Mouse (Mus musculus) midbrain, embryonic 11.5 days (tissue): ENCODE measurements around the gene Gm4969. TPM values are rescaled to one million over a fixed set of nuclear protein-coding genes. Genes with fewer than 3 reads are reported as not detected.

Experiments used
- ATAC-seq: fragments of 200-750 bp; cut with Nextera tagmentation; 2 replicates; pipeline ENCODE4 v1.8.0; 2017; ENCODE audit warnings: moderate TSS enrichment, moderate library complexity; ENCODE audit not compliant: low FRiP score
- DNase-seq: peaks from one replicate; pipeline ENCODE4 v3.0.0; 2015; ENCODE audit warnings: low spot score; ENCODE audit errors: missing footprints
- H3K27ac ChIP-seq: fragments of 300-500 bp; sonication (generic); 2 replicates; pipeline ENCODE4 v1.5.1; 2014; ENCODE audit warnings: low read depth, low read length
- H3K27me3 ChIP-seq: fragments of 300-500 bp; sonication (generic); 2 replicates; pipeline ENCODE4 v1.6.1; 2014; ENCODE audit warnings: mild to moderate bottlenecking, low read length, moderate library complexity, mixed read lengths; ENCODE audit not compliant: control insufficient read depth, insufficient read depth
- H3K36me3 ChIP-seq: fragments of 300-500 bp; sonication (generic); 2 replicates; pipeline ENCODE4 v1.6.1; 2014; ENCODE audit warnings: mild to moderate bottlenecking, low read length, moderate library complexity, mixed read lengths; ENCODE audit not compliant: control insufficient read depth, insufficient read depth
- H3K4me1 ChIP-seq: fragments of 300-500 bp; sonication (generic); 2 replicates; pipeline ENCODE4 v1.6.1; 2014; ENCODE audit warnings: low read length; ENCODE audit not compliant: control insufficient read depth, insufficient read depth
- H3K4me2 ChIP-seq: fragments of 300-500 bp; sonication (generic); 2 replicates; pipeline ENCODE4 v1.6.1; 2014; ENCODE audit warnings: mild to moderate bottlenecking, moderate library complexity
- H3K4me3 ChIP-seq: fragments of 300-500 bp; sonication (generic); 2 replicates; pipeline ENCODE4 v1.5.1; 2014; ENCODE audit warnings: low read depth, low read length
- H3K9ac ChIP-seq: fragments of 300-500 bp; sonication (generic); 2 replicates; pipeline ENCODE4 v1.6.1; 2014; ENCODE audit warnings: low read length
- H3K9me3 ChIP-seq: fragments of 300-500 bp; sonication (generic); 2 replicates; pipeline ENCODE4 v1.6.1; 2016; ENCODE audit warnings: low read length; ENCODE audit not compliant: control insufficient read depth
- WGBS: fragments of 180-500 bp; shearing (Covaris S2); extraction: QIAGEN DNeasy Blood & Tissue Kit; methylation state at CpG from one replicate; pipeline ENCODE4 v1.1.7; 2014; 5-methylcytosine and 5-hydroxymethylcytosine counted together
- polyA plus RNA-seq: library from polyadenylated mRNA; unstranded; fragments of >200 nt; fragmentation: Nextera tagmentation; extraction: Ambion mirVana; gene quantifications from 2 replicates; pipeline ENCODE4 v1.2.1, GENCODE M21; 2014

Gene Gm4969
- polyA plus RNA-seq, 1 experiment from 2014 or later, result 0.46 TPM

DNA sequence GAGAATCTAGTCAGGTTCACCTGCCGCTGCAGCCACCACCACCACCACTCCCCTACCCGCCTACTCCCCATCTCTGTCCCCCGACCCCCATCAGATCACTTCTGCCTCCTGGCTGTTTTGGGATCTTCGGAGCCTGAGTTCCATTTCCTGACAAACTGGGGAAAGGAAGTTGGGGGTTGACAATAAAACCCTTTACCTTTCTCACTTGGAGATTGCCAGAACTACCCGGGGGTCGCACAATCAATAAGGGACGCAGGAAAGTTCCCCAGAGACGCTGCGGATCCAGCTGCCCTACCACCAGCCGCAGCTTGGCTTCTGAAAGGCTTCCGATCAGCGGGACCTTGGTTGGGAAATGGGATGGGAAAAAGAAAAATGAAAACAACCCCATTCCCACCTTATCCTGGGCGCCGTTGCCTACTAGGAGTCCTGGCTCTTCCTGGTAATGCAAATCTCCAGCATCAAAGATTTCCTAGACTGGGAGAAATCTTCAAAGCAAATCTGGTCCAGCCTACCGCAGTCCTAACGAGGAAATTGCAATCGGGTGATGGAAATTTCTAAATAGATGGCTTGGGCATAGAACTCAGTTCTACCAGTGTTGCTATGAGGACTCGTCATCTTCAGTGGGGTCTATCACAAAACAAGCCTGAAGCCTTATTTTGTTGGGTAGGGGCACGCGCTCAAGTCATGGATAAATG, 30.2 kb upstream of the Gm4969 start:
- H3K9ac ChIP-seq, result peak overlapping the region; percentile 58
- no peak for ATAC-seq
- 17% methylated on average over 20 of the region's 20 CpGs for WGBS
- H3K36me3 ChIP-seq, result 0 out of 2 replicates have a peak, but pooled peaks cover 3% of the 10 kb centered on the region
- H3K27me3 ChIP-seq, result no peaks in the 10 kb centered on the region
- DNase-seq, result peak; percentile 92
- H3K4me1 ChIP-seq, result peaks cover 13% of the 10 kb centered on the region
- H3K4me3 ChIP-seq, result peak overlapping the region; percentile 69
- H3K4me2 ChIP-seq, result peak overlapping the region; percentile 92
- 0 out of 2 replicates have a peak overlapping the region, but pooled peaks have one; percentile 25 for H3K27ac ChIP-seq
- H3K9me3 ChIP-seq, result no peaks in the 10 kb centered on the region

DNA sequence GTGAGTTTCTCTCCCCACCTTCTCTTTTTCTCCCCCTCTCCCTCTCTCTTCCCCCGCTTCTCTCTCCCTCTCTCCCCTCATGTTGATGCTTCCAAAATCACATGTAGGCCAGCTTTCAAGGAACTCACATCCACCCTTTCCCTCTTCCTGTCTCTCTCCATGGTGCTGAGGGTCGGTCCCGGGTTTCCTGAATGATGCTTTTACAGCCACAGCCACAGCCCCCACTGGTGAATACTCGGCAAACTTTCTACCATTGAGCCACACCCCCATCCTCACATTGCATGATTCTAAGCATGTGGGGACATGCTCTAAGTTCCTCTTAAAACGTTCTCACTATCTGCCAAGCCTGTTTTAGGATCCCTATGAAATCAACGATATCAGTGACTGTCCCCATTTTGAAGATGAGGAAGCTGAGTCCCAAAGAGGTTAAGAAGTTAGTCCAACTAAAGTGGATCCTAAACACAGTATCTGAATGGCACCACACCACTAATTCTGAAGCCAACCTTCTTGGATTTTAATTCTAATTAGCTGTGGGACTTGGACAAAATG, 29.4 kb upstream of the Gm4969 start:
- ATAC-seq, result no peak
- no peak overlapping the region; the same call in 1 of the 2 replicates for H3K4me2 ChIP-seq
- no peak overlapping the region; the same call in 1 of the 2 replicates for H3K9ac ChIP-seq
- H3K36me3 ChIP-seq, result no peaks in the 10 kb centered on the region
- WGBS, result 54% methylated on average over 6 of the region's 6 CpGs
- H3K4me1 ChIP-seq, result peaks cover 13% of the 10 kb centered on the region
- H3K9me3 ChIP-seq, result no peaks in the 10 kb centered on the region
- H3K27me3 ChIP-seq, result no peaks in the 10 kb centered on the region
- no peak overlapping the region for H3K27ac ChIP-seq
- H3K4me3 ChIP-seq, result no peak overlapping the region
- DNase-seq, result no peak

DNA sequence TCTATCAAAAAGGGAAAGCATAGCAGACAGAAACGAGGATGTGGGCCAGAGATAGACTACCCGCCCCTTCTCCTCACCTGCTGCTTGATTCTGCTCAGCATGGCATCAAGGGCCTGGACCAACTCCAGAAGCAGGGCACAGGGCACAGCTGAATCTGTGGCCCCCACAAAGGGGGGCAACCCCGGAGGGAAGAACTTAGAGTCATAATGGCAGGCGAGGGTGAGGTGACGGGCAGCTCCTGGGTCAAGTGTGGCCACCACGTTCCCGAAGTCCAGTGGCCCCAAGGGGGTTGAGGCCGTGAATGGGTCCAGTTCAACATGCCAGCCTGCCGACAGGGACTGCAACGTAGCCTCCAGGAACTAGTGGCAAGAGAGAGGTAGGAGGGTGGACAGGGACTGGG, 28.6 kb upstream of the Gm4969 start:
- no peak overlapping the region for H3K27ac ChIP-seq
- no peak overlapping the region for H3K4me2 ChIP-seq
- H3K27me3 ChIP-seq, result no peaks in the 10 kb centered on the region
- no peaks in the 10 kb centered on the region for H3K36me3 ChIP-seq
- H3K4me1 ChIP-seq, result peaks cover 13% of the 10 kb centered on the region
- no peak for DNase-seq
- WGBS, result 92% methylated on average over 10 of the region's 10 CpGs
- ATAC-seq, result no peak
- H3K4me3 ChIP-seq, result no peak overlapping the region
- H3K9me3 ChIP-seq, result no peaks in the 10 kb centered on the region
- no peak overlapping the region for H3K9ac ChIP-seq

- ATAC-seq (no peak), DNase-seq (no peak)
- no peaks in the 10 kb centered on the region for H3K4me1 ChIP-seq
- no peaks in the 10 kb centered on the region for H3K27me3 ChIP-seq
- H3K27ac ChIP-seq, result no peak overlapping the region
- H3K9ac ChIP-seq, result no peak overlapping the region
- peaks cover 17% of the 10 kb centered on the region for H3K36me3 ChIP-seq
- H3K9me3 ChIP-seq, result no peaks in the 10 kb centered on the region
- WGBS, result 49% methylated on average over 5 of the region's 5 CpGs
- H3K4me3 ChIP-seq, result no peak overlapping the region
- H3K4me2 ChIP-seq, result no peak overlapping the region
Measured at GRCm38 (mm10) chr7:19137380-19137779, 19.2 kb upstream of the Gm4969 start.

DNA sequence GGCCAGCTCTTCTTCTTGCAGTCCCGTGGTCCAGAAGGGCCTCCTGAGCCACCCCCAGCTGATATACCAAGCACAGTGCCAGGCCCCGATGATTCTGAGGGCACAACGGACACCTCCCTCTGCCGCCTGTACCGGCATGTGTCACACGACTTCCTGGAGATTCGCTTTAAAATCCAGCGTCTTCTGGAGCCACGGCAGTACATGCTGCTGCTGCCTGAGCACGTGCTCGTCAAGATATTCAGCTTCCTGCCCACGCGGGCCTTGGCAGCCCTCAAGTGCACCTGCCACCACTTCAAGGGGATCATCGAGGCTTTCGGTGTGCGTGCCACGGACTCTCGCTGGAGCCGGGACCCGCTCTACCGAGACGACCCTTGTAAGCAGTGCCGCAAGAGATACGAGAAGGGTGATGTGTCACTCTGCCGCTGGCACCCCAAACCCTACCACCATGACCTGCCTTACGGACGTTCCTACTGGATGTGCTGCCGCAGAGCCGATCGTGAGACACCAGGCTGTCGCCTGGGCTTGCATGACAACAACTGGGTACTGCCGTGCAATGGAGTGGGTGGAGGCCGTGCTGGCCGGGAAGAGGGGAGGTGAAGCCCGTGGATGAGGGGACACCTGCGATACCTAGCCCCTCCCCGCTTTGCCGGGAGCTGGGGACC, 18.6 kb upstream of the Gm4969 start:
- Histone ChIP-seq H3K27me3 (no peaks in the 10 kb centered on the region), H3K4me2 (no peak overlapping the region), H3K27ac (no peak overlapping the region), H3K4me1 (no peaks in the 10 kb centered on the region), H3K4me3 (no peak overlapping the region), H3K9me3 (no peaks in the 10 kb centered on the region), H3K36me3 (peaks cover 17% of the 10 kb centered on the region), H3K9ac (no peak overlapping the region)
- ATAC-seq, result no peak
- no peak for DNase-seq
- WGBS, result 93% methylated on average over 38 of the region's 38 CpGs

- DNase-seq (no peak), ATAC-seq (no peak)
- Histone ChIP-seq H3K27ac (no peak overlapping the region), H3K4me1 (no peaks in the 10 kb centered on the region; the same call in 1 of the 2 replicates), H3K9me3 (no peaks in the 10 kb centered on the region), H3K36me3 (peaks cover 17% of the 10 kb centered on the region), H3K9ac (no peak overlapping the region), H3K27me3 (no peaks in the 10 kb centered on the region), H3K4me2 (no peak overlapping the region), H3K4me3 (no peak overlapping the region)
- 95% methylated on average over 13 of the region's 13 CpGs for WGBS
Measured at GRCm38 (mm10) chr7:19136168-19136567, 18.0 kb upstream of the Gm4969 start.

- peak; percentile 99 for DNase-seq
- Histone ChIP-seq H3K27me3 (no peaks in the 10 kb centered on the region), H3K4me3 (peak overlapping the region; percentile 21), H3K9me3 (no peaks in the 10 kb centered on the region), H3K27ac (peak overlapping the region; percentile 68), H3K4me2 (peak overlapping the region; percentile 55), H3K9ac (peak overlapping the region; percentile 43; the same call in 1 of the 2 replicates), H3K4me1 (peaks cover 4% of the 10 kb centered on the region; the same call in 1 of the 2 replicates), H3K36me3 (peaks cover 5% of the 10 kb centered on the region; the same call in 1 of the 2 replicates)
- ATAC-seq, result peak; percentile 99
- under 1% methylated on average over 39 of the region's 39 CpGs for WGBS
Measured at GRCm38 (mm10) chr7:19131324-19131848, 13.2 kb upstream of the Gm4969 start.

DNA sequence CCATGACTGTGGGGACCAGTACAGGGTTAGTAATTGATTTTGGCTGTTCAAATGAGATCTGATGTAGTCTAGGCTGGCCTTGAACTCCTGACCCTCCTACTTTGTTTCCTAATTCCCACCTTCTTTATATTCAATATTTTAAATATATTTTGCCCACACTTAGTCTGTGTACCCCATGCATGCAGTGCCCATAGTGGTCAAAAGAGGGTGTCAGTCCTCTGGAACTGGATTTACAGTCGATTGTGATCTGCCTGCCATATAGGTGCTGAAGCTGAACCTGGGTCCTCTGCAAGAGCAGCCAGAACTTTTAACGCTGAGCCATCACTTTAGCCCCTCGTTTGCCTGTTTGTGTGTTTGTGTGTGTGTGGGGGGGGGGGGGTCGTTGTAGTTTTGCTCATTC, 12.5 kb upstream of the Gm4969 start:
- Histone ChIP-seq H3K4me3 (no peak overlapping the region), H3K27ac (peak overlapping the region; percentile 68; the same call in 1 of the 2 replicates), H3K9me3 (no peaks in the 10 kb centered on the region), H3K36me3 (peaks cover 3% of the 10 kb centered on the region; the same call in 1 of the 2 replicates), H3K4me1 (peaks cover 4% of the 10 kb centered on the region; the same call in 1 of the 2 replicates), H3K9ac (peak overlapping the region; percentile 43; the same call in 1 of the 2 replicates), H3K4me2 (peak overlapping the region; percentile 55), H3K27me3 (no peaks in the 10 kb centered on the region)
- DNase-seq, result no peak
- ATAC-seq, result no peak
- WGBS, result 34% methylated on average over 4 of the region's 4 CpGs
